Mouse (Mus musculus) midbrain, embryonic 12.5 days (tissue): ENCODE data around the gene Fancg. TPM values are rescaled to one million over a fixed set of nuclear protein-coding genes. Genes with fewer than 3 reads are reported as not detected.
A peak's percentile ranks its signal among the peaks of the same experiment; 100 is the strongest.

Experiments used
- ATAC-seq: fragments of 200-750 bp; cut with Nextera tagmentation; 2 replicates; pipeline ENCODE4 v1.8.0; 2017; ENCODE audit warnings: low read depth, moderate TSS enrichment, moderate library complexity; ENCODE audit not compliant: low FRiP score
- H3K27ac ChIP-seq: fragments of 300-500 bp; sonication (generic); replicated peaks from 2 replicates; pipeline ENCODE4 v1.5.1; 2016; ENCODE audit warnings: mild to moderate bottlenecking
- H3K27me3 ChIP-seq: fragments of 300-500 bp; sonication (generic); 2 replicates; pipeline ENCODE4 v1.6.1; 2016; ENCODE audit warnings: mild to moderate bottlenecking
- H3K36me3 ChIP-seq: fragments of 300-500 bp; sonication (generic); 2 replicates; pipeline ENCODE4 v1.6.1; 2016
- H3K4me1 ChIP-seq: fragments of 300-500 bp; sonication (generic); 2 replicates; pipeline ENCODE4 v1.6.1; 2016
- H3K4me2 ChIP-seq: fragments of 300-500 bp; sonication (generic); replicated peaks from 2 replicates; pipeline ENCODE4 v1.6.1; 2016; ENCODE audit warnings: mild to moderate bottlenecking, moderate library complexity
- H3K4me3 ChIP-seq: fragments of 300-500 bp; sonication (generic); 2 replicates; pipeline ENCODE4 v1.5.1; 2016; ENCODE audit warnings: mild to moderate bottlenecking
- H3K9ac ChIP-seq: fragments of 300-500 bp; sonication (generic); replicated peaks from 2 replicates; pipeline ENCODE4 v1.6.1; 2016; ENCODE audit warnings: mild to moderate bottlenecking, moderate library complexity
- H3K9me3 ChIP-seq: fragments of 300-500 bp; sonication (generic); 2 replicates; pipeline ENCODE4 v1.6.1; 2016; ENCODE audit warnings: mild to moderate bottlenecking
- WGBS: fragments of 180-500 bp; shearing (Covaris S2); methylation state at CpG from one replicate; pipeline ENCODE4 v1.1.7; 2016; 5-methylcytosine and 5-hydroxymethylcytosine counted together
- polyA plus RNA-seq: library from polyadenylated mRNA; unstranded; fragments of >200 nt; fragmentation: Nextera tagmentation; extraction: Ambion mirVana; gene quantifications from 2 replicates; pipeline ENCODE4 v1.2.1, GENCODE M21; 2016

Gene Fancg
- polyA plus RNA-seq, 1 experiment from 2014 or later: 24.0 TPM

GRCm38 (mm10) chr4:42954297-42954696, 56.0 kb downstream of the Fancg start:
- no peaks in the 10 kb centered on the region for H3K27me3 ChIP-seq
- WGBS: 3% methylated on average over 10 of the region's 10 CpGs
- peak overlapping the region; percentile 88 for H3K27ac ChIP-seq
- H3K4me2 ChIP-seq: peak overlapping the region; percentile 94
- peaks cover 47% of the 10 kb centered on the region for H3K4me1 ChIP-seq
- peak overlapping the region; percentile 14 for H3K4me3 ChIP-seq
- ATAC-seq: no peak
- H3K9ac ChIP-seq: 0 out of 2 replicates have a peak overlapping the region, but pooled peaks have one; percentile 96
- no peaks in the 10 kb centered on the region for H3K9me3 ChIP-seq
- H3K36me3 ChIP-seq: peaks cover 38% of the 10 kb centered on the region

GRCm38 (mm10) chr4:42953435-42954094, 56.7 kb downstream of the Fancg start:
- ATAC-seq: no peak; the same call in 1 of the 2 replicates
- WGBS: 22% methylated on average over 10 of the region's 10 CpGs
- Histone ChIP-seq H3K9me3 (no peaks in the 10 kb centered on the region), H3K9ac (peak overlapping the region; percentile 96), H3K27me3 (no peaks in the 10 kb centered on the region), H3K4me1 (peaks cover 54% of the 10 kb centered on the region), H3K4me3 (peak overlapping the region; percentile 14), H3K4me2 (peak overlapping the region; percentile 94), H3K36me3 (peaks cover 38% of the 10 kb centered on the region), H3K27ac (peak overlapping the region; percentile 88)

DNA sequence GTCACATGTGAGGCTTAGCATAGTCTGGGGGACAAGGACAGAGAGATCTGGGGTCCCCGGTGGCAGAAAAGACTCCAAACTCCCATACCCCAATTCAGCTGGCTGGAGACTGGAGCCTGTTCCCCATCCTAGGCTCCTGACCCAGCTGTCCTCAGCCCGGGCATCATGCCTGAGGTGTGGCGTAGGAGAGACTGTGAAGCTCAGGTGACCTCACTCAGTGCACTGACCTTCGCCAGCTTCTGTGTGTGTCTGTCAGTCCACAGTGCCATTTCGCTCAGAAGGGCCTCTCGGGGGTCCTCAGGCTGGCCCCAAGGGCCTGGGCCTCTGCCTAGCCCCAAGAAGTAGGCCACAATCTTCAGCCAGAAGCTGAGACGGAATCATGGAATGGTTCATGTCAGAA, 57.7 kb downstream of the Fancg start:
- H3K4me3 ChIP-seq: 0 out of 2 replicates have a peak overlapping the region, but pooled peaks have one; percentile 77
- peaks cover 29% of the 10 kb centered on the region for H3K36me3 ChIP-seq
- H3K4me2 ChIP-seq: peak overlapping the region; percentile 94
- H3K9ac ChIP-seq: peak overlapping the region; percentile 96
- 86% methylated on average over 7 of the region's 7 CpGs for whole genome bisulfite sequencing
- no peaks in the 10 kb centered on the region for H3K9me3 ChIP-seq
- no peak for ATAC-seq
- peak overlapping the region; percentile 88 for H3K27ac ChIP-seq
- H3K27me3 ChIP-seq: peaks cover 7% of the 10 kb centered on the region; the same call in 1 of the 2 replicates
- peaks cover 61% of the 10 kb centered on the region for H3K4me1 ChIP-seq

Other genes starting within 250 kb of the Fancg start
- gene Ccl21a, start 236.5 kb downstream of the Fancg start, polyA plus RNA-seq: 0.73 and 1.1 TPM in 2 replicates
- gene Fam205a1, start 156.6 kb downstream of the Fancg start, polyA plus RNA-seq: 0.09 and 0.26 TPM in 2 replicates
- 0.32 and 0.47 TPM in 2 replicates for gene Gm12394, start 153.7 kb downstream of the Fancg start, polyA plus RNA-seq
- 2.3 and 3.0 TPM in 2 replicates for gene Fam205c, start 136.3 kb downstream of the Fancg start, polyA plus RNA-seq
- gene Phf24, start 93.8 kb downstream of the Fancg start, polyA plus RNA-seq: 6.6 and 8.4 TPM in 2 replicates
- gene Dnajb5, start 60.7 kb downstream of the Fancg start, polyA plus RNA-seq: 27.0 and 35.2 TPM in 2 replicates
- gene 1700022I11Rik, start 40.9 kb downstream of the Fancg start, polyA plus RNA-seq: 0.24 and 0.55 TPM in 2 replicates
- gene Vcp, start 10.0 kb downstream of the Fancg start, polyA plus RNA-seq: 645 and 652 TPM in 2 replicates
- 25.2 and 27.5 TPM in 2 replicates for gene Pigo, start 15.3 kb upstream of the Fancg start, polyA plus RNA-seq
- gene Stoml2, start 21.2 kb upstream of the Fancg start, polyA plus RNA-seq: 281 and 296 TPM in 2 replicates
- gene Fam214b, start 35.7 kb upstream of the Fancg start, polyA plus RNA-seq: 51.2 and 51.8 TPM in 2 replicates
- gene Unc13b, start 48.4 kb upstream of the Fancg start, polyA plus RNA-seq: 24.6 and 30.7 TPM in 2 replicates